Mouse (Mus musculus) retina, embryonic 14.5 days (tissue): ENCODE measurements around the gene Gm13101.
"Not testable (repeated sequence)": the region's sequence is repeated elsewhere in the genome, so short reads cannot be mapped to it uniquely, and the experiment has no call there.

Experiments used
- DNase-seq: peaks from one replicate; pipeline ENCODE4 v3.0.0-alpha.2; 2015; ENCODE audit warnings: low spot score

The Gm13101 gene

DNA sequence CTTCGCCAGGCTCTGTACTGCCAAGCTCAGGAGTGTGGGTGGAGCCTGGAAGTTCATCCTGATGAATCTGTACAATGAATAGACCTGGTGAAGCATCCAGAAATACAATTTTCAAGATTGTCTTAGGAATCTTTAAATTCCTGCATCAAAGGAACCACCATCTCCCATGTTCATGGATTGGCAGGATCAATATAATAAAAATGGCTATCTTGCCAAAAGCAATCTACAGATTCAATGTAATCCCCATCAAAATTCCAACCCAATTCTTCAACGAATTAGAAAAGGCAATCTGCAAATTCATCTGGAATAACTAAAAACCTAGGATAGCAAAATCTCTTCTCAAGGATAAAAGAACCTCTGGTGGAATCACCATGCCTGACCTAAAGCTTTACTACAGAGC lies at the start of gene Gm13101:
Gene Gm13101 (minus strand): TSS at position 101 of the 400 bp plus-strand sequence.
- DNase-seq, result not testable (repeated sequence)

DNA sequence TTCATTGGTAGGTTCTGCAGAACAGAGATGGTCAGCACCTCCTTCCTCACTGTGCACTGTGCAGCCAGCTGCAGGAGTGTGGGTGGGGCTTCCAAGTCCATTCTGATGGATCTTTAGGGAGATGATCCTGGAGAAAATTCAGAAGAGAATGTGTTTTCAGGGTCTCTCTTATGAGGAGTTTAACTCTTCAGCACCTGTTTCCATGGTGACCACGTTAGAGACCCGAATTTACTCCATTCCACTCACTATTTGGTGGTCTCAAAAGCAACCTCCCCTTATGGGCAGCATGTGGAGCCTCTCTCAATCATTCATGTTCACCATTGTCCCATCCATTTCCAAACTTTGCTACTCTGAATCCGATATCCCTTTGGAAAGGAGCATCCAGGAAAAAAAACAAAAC lies 27.5 kb upstream of the Gm13101 start, which contains the start of gene Pramef17:
Gene Pramef17 (minus strand): TSS at position 101 of the 400 bp plus-strand sequence.
- not testable (repeated sequence) for DNase-seq

DNA sequence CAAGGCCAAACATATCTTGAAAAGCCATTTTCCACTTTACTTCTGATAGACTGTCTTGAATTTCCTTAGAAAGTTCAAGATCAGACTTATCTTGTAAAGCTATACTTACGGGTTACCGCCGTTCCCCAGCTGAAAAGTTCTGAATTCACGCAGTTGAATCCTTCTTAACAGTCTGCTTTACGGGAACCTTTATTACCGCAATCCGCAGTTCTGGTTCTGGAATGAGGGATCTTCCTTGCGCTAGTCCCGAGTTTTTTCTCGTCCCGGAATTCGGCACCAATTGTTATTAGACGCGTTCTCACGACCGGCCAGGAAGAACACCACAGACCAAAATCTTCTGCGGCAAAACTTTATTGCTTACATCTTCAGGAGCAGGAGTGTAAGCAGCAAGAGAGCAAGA lies 21.4 kb upstream of the Gm13101 start:
- not testable (repeated sequence) for DNase-seq

DNA sequence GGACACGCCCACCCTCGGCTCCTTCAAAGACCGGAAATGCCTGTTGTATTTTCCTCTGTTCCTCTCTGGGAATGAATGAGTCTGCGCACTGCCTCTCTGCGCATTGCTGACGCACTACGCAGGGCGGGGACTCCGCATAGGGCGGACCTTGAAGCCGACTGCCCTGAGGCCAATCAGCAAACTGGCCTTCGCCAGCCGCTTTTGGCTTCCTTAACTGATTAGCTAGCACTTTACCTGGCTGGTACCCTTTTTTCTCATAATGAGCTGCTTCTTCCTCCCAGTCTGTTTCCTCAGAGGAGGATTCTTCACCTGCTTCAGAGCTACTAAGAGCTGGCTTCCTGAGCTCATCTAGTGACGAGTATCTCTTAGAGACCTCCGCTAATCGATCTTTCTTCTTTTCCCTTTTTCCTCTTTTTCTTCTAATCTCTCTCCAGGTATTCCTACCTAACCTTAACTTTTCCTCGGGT lies 20.8 kb upstream of the Gm13101 start:
- DNase-seq, result not testable (repeated sequence)

DNA sequence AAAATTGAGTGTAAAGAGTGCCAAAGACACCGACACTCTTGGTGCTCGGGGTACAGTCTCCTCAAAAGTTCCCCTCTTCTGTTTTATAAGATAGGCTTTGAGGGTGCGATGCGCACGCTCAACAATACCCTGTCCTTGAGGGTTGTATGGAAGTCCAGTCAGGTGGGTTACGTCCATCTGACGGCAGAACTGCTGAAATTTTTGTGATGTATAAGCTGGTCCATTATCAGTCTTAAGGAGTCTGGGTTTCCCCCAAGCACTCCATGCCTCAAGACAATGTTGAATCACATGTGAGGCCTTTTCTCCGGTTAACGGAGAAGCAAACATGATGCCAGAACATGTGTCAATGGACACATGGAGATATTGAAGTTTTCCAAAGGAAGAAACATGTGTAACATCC lies 19.0 kb upstream of the Gm13101 start:
- DNase-seq, result not testable (repeated sequence)

DNA sequence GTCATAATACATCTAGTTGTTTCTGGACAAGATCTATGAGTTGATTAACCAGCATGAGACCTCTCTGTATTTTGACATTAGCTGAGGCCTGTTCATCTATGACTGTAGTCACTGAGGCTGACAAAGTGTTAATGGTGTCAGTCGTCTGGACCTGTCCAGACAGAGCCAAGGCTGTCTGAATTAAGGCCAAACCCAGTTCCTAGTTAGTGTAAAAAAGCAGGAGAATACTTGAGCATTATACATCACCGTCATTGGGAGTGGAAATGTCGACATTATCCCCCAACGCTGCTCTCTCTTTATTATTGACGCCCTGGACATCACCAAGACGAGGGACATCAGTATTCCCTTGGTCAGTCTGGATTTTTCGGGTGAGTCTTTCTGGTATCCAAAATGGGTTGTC lies 18.4 kb upstream of the Gm13101 start:
- not testable (repeated sequence) for DNase-seq

DNA sequence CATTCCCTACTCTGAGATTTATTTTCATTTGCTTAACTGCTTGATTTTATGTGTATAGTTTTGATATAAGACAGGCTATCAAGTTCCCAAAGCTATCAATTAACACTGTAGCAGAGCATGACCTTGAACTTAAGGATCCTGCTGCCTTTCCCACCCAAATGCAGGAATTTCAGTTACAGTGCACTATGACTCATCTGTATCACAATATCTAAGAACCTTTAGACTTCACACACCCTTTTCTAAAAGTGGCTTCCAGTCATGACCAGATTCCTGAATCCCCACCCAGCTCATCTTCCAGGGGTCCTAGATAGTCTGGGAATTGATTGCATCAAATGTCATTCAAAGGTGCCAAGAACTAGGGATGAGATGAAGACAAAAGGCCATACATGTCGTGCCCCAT lies 16.7 kb upstream of the Gm13101 start:
- not testable (repeated sequence) for DNase-seq

DNA sequence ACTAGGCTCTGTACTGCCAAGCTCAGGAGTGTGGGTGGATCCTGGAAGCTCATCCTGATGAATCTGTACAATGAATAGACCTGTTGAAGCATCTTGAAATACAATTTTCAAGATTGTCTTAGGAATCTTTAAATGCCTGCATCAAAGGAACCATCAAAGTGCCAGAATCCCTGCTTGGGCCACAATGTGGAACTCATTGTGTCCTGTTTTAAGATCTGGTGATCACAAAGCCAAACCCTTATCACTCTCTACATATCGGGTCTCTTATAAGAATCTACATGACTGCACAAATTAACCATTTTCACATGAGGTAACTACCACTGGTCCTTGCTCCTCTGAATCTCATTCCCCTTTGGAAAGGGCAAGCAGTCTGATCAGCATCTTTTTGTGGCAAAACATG lies 15.8 kb downstream of the Gm13101 start, which contains the start of gene Pramef25:
Gene Pramef25 (minus strand): TSS at position 101 of the 400 bp plus-strand sequence.
- DNase-seq, result not testable (repeated sequence)
